Mouse (Mus musculus): Measurements from ENCODE around the gene Fmo3. TPM values are rescaled to one million over a fixed set of nuclear protein-coding genes. Genes with fewer than 3 reads are reported as not detected.

Fmo3 gene
- polyA plus RNA-seq, 1 experiment: not detected

DNA sequence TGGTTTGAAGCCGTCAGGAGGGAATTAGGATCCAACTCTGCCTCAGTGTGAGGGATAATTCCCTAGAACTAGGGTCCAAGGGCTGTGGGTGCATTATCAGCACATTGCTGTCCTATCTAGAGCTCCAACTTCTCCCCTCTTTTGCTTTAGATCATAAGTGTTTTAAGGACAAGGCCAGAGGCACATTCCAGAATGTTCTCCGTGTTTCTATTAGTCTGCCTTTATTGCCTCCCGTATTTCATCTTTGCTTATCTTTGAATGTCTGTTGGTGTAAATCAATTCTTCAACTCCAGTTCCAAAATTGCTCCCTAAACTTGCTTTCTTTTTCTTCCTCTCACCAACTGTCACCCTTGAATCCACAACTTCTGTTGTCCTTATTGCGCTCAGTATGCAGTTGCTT is 51.9 kb downstream of the Fmo3 start:
- no peak for DNase-seq (ENCODE audit: low read depth, low spot score)
- WGBS: 71% methylated on average over 4 of the region's 4 CpGs

DNA sequence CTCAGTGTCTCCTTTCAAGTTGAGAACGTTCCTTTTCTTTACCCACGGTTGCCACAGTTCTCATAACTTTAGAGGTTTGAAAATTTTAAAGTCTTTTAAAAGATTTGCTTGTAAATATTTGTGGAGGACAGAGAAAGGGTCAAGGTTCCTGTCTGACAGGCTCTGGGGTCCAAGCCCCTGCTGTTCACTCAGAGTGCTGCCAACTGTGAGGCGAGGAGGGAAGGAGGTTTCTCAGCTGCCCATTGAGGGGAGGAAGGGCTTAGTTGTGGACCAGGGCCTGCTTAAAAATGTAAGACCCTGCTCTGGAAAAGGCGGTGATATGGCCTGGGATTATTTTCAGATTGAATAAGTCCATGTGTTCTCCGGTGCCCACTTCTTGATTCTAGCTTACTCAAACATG is 52.4 kb downstream of the Fmo3 start:
- 62% methylated on average over 5 of the region's 5 CpGs for WGBS
- DNase-seq (ENCODE audit: low read depth, low spot score): no peak

DNA sequence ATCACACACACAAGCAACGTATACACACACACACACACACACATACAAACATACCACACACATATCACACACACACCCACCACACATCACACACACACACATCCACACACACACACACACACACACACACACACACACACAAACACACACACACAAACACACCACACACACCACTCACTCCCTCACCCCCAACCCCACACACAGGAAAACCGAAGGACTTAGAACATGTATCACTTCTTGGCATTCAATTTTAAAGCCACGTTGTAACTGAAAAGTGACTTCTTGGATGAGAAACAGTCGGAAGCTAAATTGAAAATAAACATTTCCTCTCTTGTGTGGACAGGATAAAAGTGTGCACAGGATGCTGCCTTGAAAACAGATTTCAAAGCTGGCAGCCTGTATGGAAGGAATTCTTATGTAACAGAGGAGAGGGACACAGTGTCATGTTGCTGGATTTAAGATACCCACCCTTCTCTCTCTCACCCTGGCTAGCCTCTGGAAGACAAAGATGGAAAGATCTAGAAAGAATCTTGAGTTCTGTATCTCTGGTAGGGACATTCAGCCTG is 52.9 kb downstream of the Fmo3 start:
- no peak for DNase-seq (ENCODE audit: low read depth, low spot score)
- WGBS: 59% methylated on average over 4 of the region's 4 CpGs

DNA sequence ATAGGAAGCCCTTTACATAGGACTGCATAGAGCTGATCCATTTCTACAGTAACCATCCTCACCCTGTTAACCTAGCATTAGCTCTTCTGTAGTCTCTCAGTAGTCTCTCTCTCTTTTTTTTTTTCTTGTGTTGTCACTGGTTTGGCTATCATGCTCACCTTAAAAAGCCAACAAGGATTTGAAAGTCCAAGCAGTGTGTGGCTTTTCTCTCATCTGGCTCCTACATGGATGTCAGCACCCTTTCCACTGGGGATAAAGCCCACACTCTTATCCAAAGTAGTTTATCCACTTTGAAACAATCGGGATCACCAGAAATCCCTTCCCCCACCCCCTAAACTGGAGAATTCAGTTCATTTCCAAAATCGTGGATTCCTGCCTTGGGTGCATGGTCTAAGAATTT is 53.7 kb downstream of the Fmo3 start:
- WGBS: 66% methylated on average over 2 of the region's 2 CpGs

DNA sequence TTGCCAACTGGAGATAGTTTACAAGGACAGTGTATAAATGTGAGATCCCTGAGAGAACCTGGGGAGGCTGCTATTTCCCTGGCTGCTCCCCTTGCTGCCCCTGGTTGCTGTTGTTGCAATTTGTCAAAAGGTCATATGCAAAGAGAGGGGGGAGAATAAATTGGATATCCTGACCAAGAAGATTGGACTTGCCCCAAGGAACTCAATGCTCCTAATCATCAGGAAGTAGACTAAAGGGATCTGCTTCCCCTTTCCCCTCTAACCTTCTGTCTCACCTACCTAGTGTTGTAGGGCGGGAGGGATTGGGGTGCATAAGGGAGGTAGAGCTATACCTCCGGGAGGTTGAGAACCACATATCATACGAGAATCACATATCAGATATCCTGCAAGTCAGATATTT is 55.2 kb downstream of the Fmo3 start:
- DNase-seq (ENCODE audit: low read depth, low spot score): no peak
- WGBS: 44% methylated on average over 3 of the region's 3 CpGs

More for the DNA sequence above, 53.7 kb downstream of the Fmo3 start:
- no peak for DNase-seq (ENCODE audit: low read depth, low spot score)

DNA sequence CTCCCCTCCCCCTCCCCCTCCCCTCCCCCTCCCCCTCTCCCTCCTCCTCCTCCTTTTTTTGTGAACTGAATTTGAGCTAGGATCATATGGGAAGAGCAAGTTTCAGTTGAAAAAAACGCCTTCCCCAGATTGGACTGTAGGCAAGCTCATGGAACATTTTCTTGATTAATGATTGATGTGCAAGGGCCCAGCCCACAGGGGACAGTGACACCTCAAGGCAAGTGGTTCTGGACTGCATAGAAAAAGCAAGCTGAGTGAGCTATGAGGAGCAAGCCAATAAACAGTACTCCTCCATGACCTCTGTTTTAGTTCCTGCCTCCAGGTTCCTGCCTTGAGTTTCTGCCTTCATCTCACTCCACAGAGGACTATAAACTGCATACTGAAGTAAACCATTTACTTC is 59.2 kb downstream of the Fmo3 start:
- WGBS: 57% methylated on average over 1 of the region's 1 CpGs
- DNase-seq (ENCODE audit: low read depth, low spot score): no peak

DNA sequence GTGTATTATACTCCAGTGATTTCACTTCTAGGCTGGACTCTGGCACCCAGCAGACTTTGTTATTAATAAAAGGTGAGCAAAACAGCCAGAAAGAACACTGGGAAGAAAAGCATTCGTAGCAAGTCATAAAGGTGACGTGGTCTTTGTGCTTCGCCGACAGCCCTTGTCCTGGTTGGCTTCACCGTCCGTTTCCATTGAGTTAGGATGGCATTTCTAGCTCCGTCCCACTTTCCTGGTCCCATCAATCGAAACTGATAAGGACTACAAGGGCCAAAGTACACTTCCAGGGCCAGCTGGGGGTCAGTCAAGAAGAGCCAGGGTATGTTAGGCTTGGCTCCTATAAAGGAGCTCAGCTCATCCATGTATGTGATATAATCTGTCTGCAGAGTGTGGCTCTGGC is 67.7 kb downstream of the Fmo3 start:
- WGBS: 72% methylated on average over 8 of the region's 8 CpGs

DNA sequence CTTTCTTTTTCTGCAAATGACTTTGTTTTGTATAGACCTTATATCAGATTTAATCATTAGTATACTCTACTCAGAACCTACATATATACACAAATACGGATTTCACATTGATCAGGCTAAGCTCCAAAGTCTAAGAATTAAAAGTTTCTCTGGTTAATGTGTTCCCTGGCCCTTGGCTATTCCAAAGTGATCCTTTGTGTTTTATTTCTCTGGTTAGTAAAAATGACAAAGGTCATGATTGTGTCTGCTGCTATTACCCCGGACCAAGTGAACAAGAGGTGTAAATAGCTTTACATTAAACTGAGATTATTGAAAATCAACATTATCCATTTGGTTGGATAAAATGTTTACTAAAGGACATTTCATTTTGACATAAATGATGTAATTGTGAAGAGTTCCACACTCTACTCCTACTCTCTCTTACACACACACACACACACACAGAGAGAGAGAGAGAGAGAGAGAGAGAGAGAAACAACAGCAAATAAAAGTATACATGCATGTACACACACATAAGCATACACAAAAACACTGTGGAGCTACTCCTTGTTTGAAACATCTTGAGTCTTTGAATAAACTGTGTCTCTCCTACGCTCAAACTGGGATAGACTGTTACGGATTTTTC is 69.3 kb downstream of the Fmo3 start:
- WGBS: 65% methylated on average over 4 of the region's 4 CpGs

More for the DNA sequence above, 67.7 kb downstream of the Fmo3 start:
- DNase-seq (ENCODE audit: low read depth, low spot score): no peak

DNA sequence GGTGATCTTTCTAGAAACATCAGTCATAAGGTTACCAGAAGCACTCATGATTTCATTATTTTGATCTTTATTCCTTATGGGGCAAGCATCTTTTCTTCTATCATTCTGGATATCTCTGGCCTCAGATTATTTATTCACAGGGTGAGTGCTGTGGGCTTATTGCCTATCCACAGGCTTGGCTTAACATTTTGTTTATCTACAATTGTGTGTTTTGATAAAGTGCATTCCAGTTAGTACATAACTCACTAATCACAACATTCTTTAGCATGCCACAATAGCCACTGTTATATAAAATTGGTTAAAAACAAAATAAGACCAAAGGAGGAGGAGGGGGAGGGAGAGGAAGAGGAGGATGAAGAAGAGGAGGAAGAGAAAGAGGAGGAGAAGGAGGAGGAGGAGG is 72.2 kb downstream of the Fmo3 start:
- DNase-seq (ENCODE audit: low read depth, low spot score): no peak

More for the DNA sequence above, 69.3 kb downstream of the Fmo3 start:
- no peak for DNase-seq (ENCODE audit: low read depth, low spot score)

Other genes with a start within 250 kb of the Fmo3 start
- gene Prrc2c, start 244.0 kb downstream of the Fmo3 start, polyA plus RNA-seq (2012; rRNA removed): 16.4 and 27.5 TPM in 2 replicates
- gene Fmo4, start 170.6 kb downstream of the Fmo3 start, polyA plus RNA-seq (2012; rRNA removed): 13.7 and 37.2 TPM in 2 replicates
- 2.5 and 5.2 TPM in 2 replicates for gene Fmo1, start 117.9 kb downstream of the Fmo3 start, polyA plus RNA-seq (2012; rRNA removed)
- gene Fmo2, start 85.8 kb downstream of the Fmo3 start, polyA plus RNA-seq (2012; rRNA removed): 4.9 and 6.3 TPM in 2 replicates
- not detected in 2 replicates for gene Fmo6, start 47.0 kb downstream of the Fmo3 start, polyA plus RNA-seq (2012; rRNA removed)
- gene Mroh9, start 101.1 kb upstream of the Fmo3 start, polyA plus RNA-seq (2012; rRNA removed): not detected in 2 replicates

Data from large intestine, adult 2 months (tissue).